Mouse (Mus musculus) lung, adult 2 months (tissue): ENCODE measurements around the gene Dcun1d3. TPM values are rescaled to one million over a fixed set of nuclear protein-coding genes. Genes with fewer than 3 reads are reported as not detected.

Experiments used
- DNase-seq: peaks from one replicate; pipeline ENCODE4 v3.0.0; 2022
- H3K4me1 ChIP-seq: fragments of 200-500 bp; 2 replicates; pipeline ENCODE4 v1.6.1; 2011; ENCODE audit warnings: low read length; ENCODE audit not compliant: control insufficient read depth, insufficient read depth
- H3K4me3 ChIP-seq: fragments of 200-500 bp; replicated peaks from 2 replicates; pipeline ENCODE3; 2011; ENCODE audit warnings: low read depth, mild to moderate bottlenecking, control low read depth, low read length; ENCODE audit errors: extremely low read depth
- CTCF ChIP-seq: fragments of 200-500 bp; IDR thresholded peaks from 2 replicates; pipeline ENCODE4 v1.5.1; 2011; ENCODE audit warnings: mild to moderate bottlenecking, low read length, control low read depth; ENCODE audit not compliant: insufficient read depth
- POLR2A ChIP-seq: fragments of 200-500 bp; IDR thresholded peaks from 2 replicates; pipeline ENCODE4 v1.6.1; 2011; ENCODE audit warnings: low read depth, mild to moderate bottlenecking, control low read depth, low read length, borderline replicate concordance; ENCODE audit errors: extremely low read depth
- WGBS: fragments of 180-500 bp; shearing (Covaris S2); methylation state at CpG from one replicate; pipeline ENCODE4 v1.1.7; 2018; 5-methylcytosine and 5-hydroxymethylcytosine counted together
- polyA plus RNA-seq: library from polyadenylated mRNA; depleted of rRNA; stranded (reverse); fragments of >200 nt; gene quantifications from 2 replicates; pipeline ENCODE4 v1.2.3, GENCODE M21; 2012

Dcun1d3 gene
- polyA plus RNA-seq, 1 experiment, result 6.7 TPM

GRCm38 (mm10) chr7:119875776-119876440, 20.2 kb downstream of the Dcun1d3 start:
- H3K4me1 ChIP-seq, result peaks cover 6% of the 10 kb centered on the region
- TF ChIP-seq POLR2A (no peak), CTCF (no peak)
- no peak overlapping the region for H3K4me3 ChIP-seq
- no peak for DNase-seq
- WGBS, result 40% methylated on average over 3 of the region's 3 CpGs

GRCm38 (mm10) chr7:119873050-119873449, 23.0 kb downstream of the Dcun1d3 start:
- DNase-seq, result no peak
- no peak for TF ChIP-seq POLR2A
- TF ChIP-seq CTCF, result no peak
- H3K4me1 ChIP-seq, result no peaks in the 10 kb centered on the region
- H3K4me3 ChIP-seq, result no peak overlapping the region
- 63% methylated on average over 2 of the region's 2 CpGs for WGBS

DNA sequence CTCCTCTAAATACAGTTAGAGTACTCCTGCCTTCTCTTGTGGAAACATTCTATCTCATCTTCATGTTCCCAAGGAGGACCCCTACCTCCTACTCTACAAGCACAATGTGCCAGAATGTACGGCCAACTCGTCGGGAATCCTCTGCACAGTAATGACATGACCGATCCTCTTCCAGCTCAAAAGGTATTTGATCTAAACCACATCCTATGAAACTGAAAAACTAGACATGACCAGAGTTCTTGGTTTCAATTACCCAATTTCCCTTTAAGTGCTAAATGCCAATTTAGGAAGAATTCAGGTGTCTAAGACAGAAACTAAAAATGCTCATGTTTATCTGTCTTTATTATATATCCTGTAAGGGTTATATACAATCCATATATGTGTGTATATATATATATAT, 23.9 kb downstream of the Dcun1d3 start:
- Histone ChIP-seq H3K4me1 (no peaks in the 10 kb centered on the region), H3K4me3 (no peak overlapping the region)
- no peak for DNase-seq
- WGBS, result 88% methylated on average over 4 of the region's 4 CpGs
- TF ChIP-seq POLR2A (no peak), CTCF (no peak)

GRCm38 (mm10) chr7:119866136-119866535, 30.0 kb downstream of the Dcun1d3 start:
- no peak for TF ChIP-seq POLR2A
- TF ChIP-seq CTCF, result no peak
- 13% methylated on average over 1 of the region's 1 CpGs for WGBS
- no peak overlapping the region for H3K4me3 ChIP-seq
- H3K4me1 ChIP-seq, result peaks cover 16% of the 10 kb centered on the region
- no peak for DNase-seq

DNA sequence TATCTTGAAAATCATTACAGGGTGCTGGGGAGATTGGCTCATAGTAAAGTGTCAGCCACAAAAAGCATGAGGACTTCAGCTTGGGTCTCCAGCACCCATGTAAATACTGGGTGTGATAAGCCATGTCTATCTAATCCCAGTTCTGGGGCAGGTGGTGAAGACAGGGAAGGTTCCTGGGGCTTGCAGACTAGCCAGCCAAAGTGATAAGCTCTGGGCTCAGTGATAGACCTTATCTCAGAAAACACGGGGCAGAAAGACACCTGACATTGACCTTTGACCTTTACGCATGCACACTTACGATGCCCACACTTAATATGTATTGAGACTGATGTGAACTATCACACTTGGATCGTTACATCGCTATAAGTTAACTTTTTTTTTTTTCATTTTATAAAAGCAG, 31.6 kb downstream of the Dcun1d3 start:
- WGBS, result 81% methylated on average over 5 of the region's 5 CpGs
- no peak for TF ChIP-seq CTCF
- TF ChIP-seq POLR2A, result no peak

GRCm38 (mm10) chr7:119862167-119862566, 33.9 kb downstream of the Dcun1d3 start:
- no peak for DNase-seq
- TF ChIP-seq POLR2A, result no peak
- TF ChIP-seq CTCF, result no peak
- 17% methylated on average over 1 of the region's 1 CpGs for WGBS
- Histone ChIP-seq H3K4me3 (no peak overlapping the region), H3K4me1 (peaks cover 21% of the 10 kb centered on the region)

More for the DNA sequence above, 31.6 kb downstream of the Dcun1d3 start:
- Histone ChIP-seq H3K4me1 (peaks cover 21% of the 10 kb centered on the region), H3K4me3 (no peak overlapping the region)
- no peak for DNase-seq

- 30% methylated on average over 6 of the region's 6 CpGs for WGBS
- H3K4me1 ChIP-seq, result peaks cover 21% of the 10 kb centered on the region
- TF ChIP-seq POLR2A (no peak), CTCF (no peak)
- H3K4me3 ChIP-seq, result no peak overlapping the region
- no peak for DNase-seq
Measured at GRCm38 (mm10) chr7:119861335-119862091, 34.6 kb downstream of the Dcun1d3 start.

DNA sequence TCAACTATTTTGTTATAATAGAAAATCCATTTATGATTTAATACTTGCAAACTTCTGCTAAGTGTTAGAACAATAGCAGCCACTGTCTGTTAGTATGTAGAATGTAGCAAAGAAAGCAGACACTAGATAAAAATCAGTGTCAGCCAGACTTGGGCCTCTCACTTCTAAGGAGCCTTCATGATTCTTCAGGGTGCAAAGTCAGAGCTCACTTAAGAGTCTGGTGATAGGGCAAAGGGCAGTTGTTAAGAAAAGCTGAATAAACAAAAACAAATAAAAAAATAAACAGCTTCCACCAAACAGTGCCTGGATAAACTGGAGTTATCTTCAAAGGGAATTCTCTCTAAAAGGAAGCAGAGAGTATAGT, 35.1 kb downstream of the Dcun1d3 start:
- no peak overlapping the region for H3K4me3 ChIP-seq
- no peak for DNase-seq
- peaks cover 18% of the 10 kb centered on the region for H3K4me1 ChIP-seq
- TF ChIP-seq CTCF (no peak), POLR2A (no peak)

DNA sequence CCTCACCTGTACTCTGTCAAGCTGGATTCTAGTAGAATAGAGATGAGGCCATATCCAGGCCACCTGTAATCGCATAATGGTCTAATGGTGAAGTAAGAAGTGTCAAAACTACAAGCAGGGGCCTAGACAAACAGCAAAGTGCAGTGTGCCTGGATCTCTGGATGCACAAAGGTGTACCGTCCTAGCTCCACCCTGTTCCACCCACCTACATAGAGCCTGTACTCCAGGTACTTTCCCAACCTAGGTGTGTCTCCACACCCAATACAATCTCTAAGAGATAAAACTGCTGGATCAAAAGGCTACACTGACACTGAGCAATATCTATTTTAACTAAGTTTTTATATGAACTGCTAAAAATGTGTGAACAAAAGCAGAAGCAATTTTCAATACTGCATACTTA, 35.5 kb downstream of the Dcun1d3 start:
- Histone ChIP-seq H3K4me1 (peaks cover 16% of the 10 kb centered on the region), H3K4me3 (no peak overlapping the region)
- 73% methylated on average over 2 of the region's 2 CpGs for WGBS
- no peak for TF ChIP-seq CTCF
- no peak for TF ChIP-seq POLR2A
- DNase-seq, result no peak

DNA sequence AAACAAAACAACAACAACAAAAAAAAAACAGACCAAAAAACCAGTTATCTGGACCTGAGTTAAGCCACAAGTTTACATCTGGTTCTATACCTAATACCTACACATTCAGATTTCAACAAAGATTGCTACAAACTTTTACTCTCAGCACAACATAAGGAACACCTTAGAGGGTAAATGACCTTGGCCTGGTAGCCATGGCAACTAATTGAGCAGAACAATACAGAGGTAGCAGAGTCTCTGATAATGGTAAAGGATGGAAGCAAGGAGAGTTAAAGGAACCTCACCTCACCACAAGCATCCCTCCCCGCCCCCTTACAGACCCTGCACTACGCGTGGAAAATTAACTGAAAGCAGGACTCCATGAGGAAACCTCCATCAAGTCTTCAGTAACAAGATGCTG, 36.0 kb downstream of the Dcun1d3 start:
- Histone ChIP-seq H3K4me1 (peaks cover 13% of the 10 kb centered on the region), H3K4me3 (no peak overlapping the region)
- DNase-seq, result no peak
- 93% methylated on average over 3 of the region's 3 CpGs for WGBS
- TF ChIP-seq POLR2A (no peak), CTCF (no peak)
